Mouse (Mus musculus) liver, postnatal 0 days (tissue): ENCODE results near the gene Dph3.

Experiments
- CTCF ChIP-seq: sonication (generic); IDR thresholded peaks from 2 replicates; pipeline ENCODE4 v1.5.1; 2016; ENCODE audit warnings: antibody characterized with exemption, low read depth
- EP300 ChIP-seq: IDR thresholded peaks from 2 replicates; pipeline ENCODE4 v1.6.1; 2016; ENCODE audit warnings: antibody characterized with exemption, low read depth, mild to moderate bottlenecking

GRCm38 (mm10) chr14:32097691-32098090 lies 12.2 kb upstream of the Dph3 start:
- TF ChIP-seq CTCF (no peak), EP300 (no peak)
